Mouse (Mus musculus): ENCODE data around the gene Angptl4. TPM values are rescaled to one million over a fixed set of nuclear protein-coding genes. Genes with fewer than 3 reads are reported as not detected.

Gene Angptl4
- polyA plus RNA-seq, 1 experiment: 19.2 TPM

GRCm38 (mm10) chr17:33773871-33774572 lies 7.6 kb downstream of the Angptl4 start:
- 78% methylated on average over 6 of the region's 6 CpGs for WGBS
- Histone ChIP-seq H3K36me3 (ENCODE audit: control insufficient read depth, insufficient read depth, low read length) (peaks cover 5% of the 10 kb centered on the region; the same call in 1 of the 2 replicates), H3K4me1 (ENCODE audit: control insufficient read depth, insufficient read depth, low read length) (peaks cover 30% of the 10 kb centered on the region), H3K27me3 (replicated peaks; ENCODE audit: control insufficient read depth, insufficient read depth, low read length) (no peaks in the 10 kb centered on the region), H3K27ac (ENCODE audit: insufficient read depth, low read depth, low read length) (peak overlapping the region; percentile 92), H3K4me3 (ENCODE audit: insufficient read depth, low read depth, low read length) (no peak overlapping the region)
- DNase-seq: peak; percentile 79
- no peak for TF ChIP-seq POLR2A (IDR thresholded peaks at IDR 0.05; ENCODE audit: low read depth, low read length)
- no peak for TF ChIP-seq CTCF (conservative IDR thresholded peaks at IDR 0.05; ENCODE audit: insufficient read depth, insufficient read length, low read depth, low read length)

GRCm38 (mm10) chr17:33773426-33773825 lies 8.2 kb downstream of the Angptl4 start:
- TF ChIP-seq POLR2A (IDR thresholded peaks at IDR 0.05; ENCODE audit: low read depth, low read length): no peak
- TF ChIP-seq CTCF (conservative IDR thresholded peaks at IDR 0.05; ENCODE audit: insufficient read depth, insufficient read length, low read depth, low read length): no peak
- peak; percentile 74 for DNase-seq
- no peak overlapping the region for H3K4me3 ChIP-seq (ENCODE audit: insufficient read depth, low read depth, low read length)
- peak overlapping the region; percentile 92 for H3K27ac ChIP-seq (ENCODE audit: insufficient read depth, low read depth, low read length)
- H3K27me3 ChIP-seq (replicated peaks; ENCODE audit: control insufficient read depth, insufficient read depth, low read length): no peaks in the 10 kb centered on the region
- H3K4me1 ChIP-seq (ENCODE audit: control insufficient read depth, insufficient read depth, low read length): peaks cover 24% of the 10 kb centered on the region
- H3K36me3 ChIP-seq (ENCODE audit: control insufficient read depth, insufficient read depth, low read length): peaks cover 5% of the 10 kb centered on the region; the same call in 1 of the 2 replicates
- WGBS: 40% methylated on average over 6 of the region's 6 CpGs

GRCm38 (mm10) chr17:33771617-33772016 lies 10.0 kb downstream of the Angptl4 start:
- Histone ChIP-seq H3K4me3 (ENCODE audit: insufficient read depth, low read depth, low read length) (no peak overlapping the region), H3K27me3 (replicated peaks; ENCODE audit: control insufficient read depth, insufficient read depth, low read length) (no peaks in the 10 kb centered on the region), H3K27ac (ENCODE audit: insufficient read depth, low read depth, low read length) (no peak overlapping the region), H3K4me1 (ENCODE audit: control insufficient read depth, insufficient read depth, low read length) (peaks cover 21% of the 10 kb centered on the region; the same call in 1 of the 2 replicates), H3K36me3 (ENCODE audit: control insufficient read depth, insufficient read depth, low read length) (no peaks in the 10 kb centered on the region; the same call in 1 of the 2 replicates)
- TF ChIP-seq POLR2A (IDR thresholded peaks at IDR 0.05; ENCODE audit: low read depth, low read length): no peak
- no peak for TF ChIP-seq CTCF (conservative IDR thresholded peaks at IDR 0.05; ENCODE audit: insufficient read depth, insufficient read length, low read depth, low read length)
- WGBS: 96% methylated on average over 4 of the region's 4 CpGs
- DNase-seq: no peak

DNA sequence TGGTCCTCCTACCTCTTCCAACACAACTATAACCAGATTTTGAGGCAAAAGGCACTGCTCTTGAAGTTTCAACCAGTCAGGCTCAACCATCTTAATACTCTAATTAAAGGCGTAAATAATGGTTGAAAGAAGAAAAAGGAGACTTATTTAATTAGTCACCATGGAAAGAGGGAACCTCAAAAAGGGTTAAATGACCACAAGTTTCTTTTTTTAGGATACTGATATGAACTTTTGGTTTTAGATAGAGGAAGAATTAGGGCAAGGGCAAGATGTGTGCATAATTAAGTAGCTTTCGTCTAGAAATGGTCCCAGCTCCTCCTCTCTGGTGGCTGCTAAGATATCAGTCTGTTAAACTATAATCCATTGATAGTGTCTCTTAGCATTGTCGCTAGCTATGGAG lies 15.2 kb downstream of the Angptl4 start:
- DNase-seq: no peak
- WGBS: 51% methylated on average over 3 of the region's 3 CpGs
- Histone ChIP-seq H3K4me3 (ENCODE audit: insufficient read depth, low read depth, low read length) (no peak overlapping the region), H3K4me1 (ENCODE audit: control insufficient read depth, insufficient read depth, low read length) (no peaks in the 10 kb centered on the region), H3K27me3 (replicated peaks; ENCODE audit: control insufficient read depth, insufficient read depth, low read length) (no peaks in the 10 kb centered on the region), H3K27ac (ENCODE audit: insufficient read depth, low read depth, low read length) (no peak overlapping the region), H3K36me3 (ENCODE audit: control insufficient read depth, insufficient read depth, low read length) (no peaks in the 10 kb centered on the region)
- no peak for TF ChIP-seq CTCF (conservative IDR thresholded peaks at IDR 0.05; ENCODE audit: insufficient read depth, insufficient read length, low read depth, low read length)
- no peak for TF ChIP-seq POLR2A (IDR thresholded peaks at IDR 0.05; ENCODE audit: low read depth, low read length)

DNA sequence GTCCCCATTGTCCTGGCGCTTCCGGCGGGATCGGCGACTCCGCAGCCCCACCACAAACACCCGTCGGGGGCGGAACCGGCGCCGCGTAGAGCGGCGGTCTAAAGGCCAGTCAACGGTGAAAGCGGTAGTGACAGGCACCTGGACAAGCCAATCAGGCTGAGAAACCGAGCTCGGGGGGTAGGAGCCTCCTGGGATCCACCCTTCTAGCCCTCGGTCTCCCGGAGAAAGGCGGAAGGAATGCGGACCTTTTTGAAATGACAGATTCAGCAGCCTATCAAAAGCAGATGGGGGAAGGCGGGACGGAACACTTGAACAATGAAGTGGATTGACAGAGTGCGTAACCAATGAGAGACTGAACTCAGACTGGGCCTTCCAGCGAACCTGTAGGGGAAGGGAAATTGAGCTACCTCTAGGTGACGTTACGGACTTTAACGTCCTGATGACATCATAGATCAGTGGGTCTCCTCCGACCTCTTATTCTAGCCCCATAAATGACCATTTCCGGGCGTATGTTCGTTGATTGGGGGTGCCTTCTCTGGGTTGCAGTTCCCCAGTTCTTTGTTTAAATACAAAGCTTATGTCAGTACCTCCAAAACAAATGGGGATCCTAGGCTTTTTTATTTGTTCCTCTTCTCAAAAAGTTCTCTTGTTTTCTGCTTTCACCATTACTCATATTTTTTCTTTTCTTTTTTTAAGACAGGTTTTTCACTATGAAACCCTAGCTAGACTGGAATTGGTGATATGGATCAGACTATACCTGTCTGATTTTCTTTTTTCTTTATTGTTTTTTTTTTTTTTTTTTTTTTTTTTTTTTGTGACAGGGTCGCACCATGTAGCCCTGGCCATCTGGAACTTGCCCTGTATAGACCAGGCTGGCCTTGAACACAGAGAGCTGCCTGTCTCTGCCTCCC lies 21.1 kb downstream of the Angptl4 start, which contains the start of gene Rab11b:
TSS of gene Rab11b (minus strand) at position 276 of the 911 bp plus-strand sequence.
- peak within 1 kb of the TSS; percentile 98 for H3K27ac ChIP-seq (ENCODE audit: insufficient read depth, low read depth, low read length)
- no peaks in the 10 kb centered on the region for H3K27me3 ChIP-seq (replicated peaks; ENCODE audit: control insufficient read depth, insufficient read depth, low read length)
- H3K36me3 ChIP-seq (ENCODE audit: control insufficient read depth, insufficient read depth, low read length): no peaks in the 10 kb centered on the region
- H3K4me1 ChIP-seq (ENCODE audit: control insufficient read depth, insufficient read depth, low read length): peaks cover 34% of the 10 kb centered on the region
- peak within 1 kb of the TSS; percentile 76 for H3K4me3 ChIP-seq (ENCODE audit: insufficient read depth, low read depth, low read length)
- WGBS: 2% methylated on average over 35 of the region's 35 CpGs
- TF ChIP-seq CTCF (conservative IDR thresholded peaks at IDR 0.05; ENCODE audit: insufficient read depth, insufficient read length, low read depth, low read length) (no peak), POLR2A (IDR thresholded peaks at IDR 0.05; ENCODE audit: low read depth, low read length) (no peak)
- peak; percentile 100 for DNase-seq

- Histone ChIP-seq H3K27ac (ENCODE audit: insufficient read depth, low read depth, low read length) (peak overlapping the region; percentile 98), H3K4me1 (ENCODE audit: control insufficient read depth, insufficient read depth, low read length) (peaks cover 39% of the 10 kb centered on the region), H3K36me3 (ENCODE audit: control insufficient read depth, insufficient read depth, low read length) (no peaks in the 10 kb centered on the region), H3K4me3 (ENCODE audit: insufficient read depth, low read depth, low read length) (peak overlapping the region; percentile 76), H3K27me3 (replicated peaks; ENCODE audit: control insufficient read depth, insufficient read depth, low read length) (no peaks in the 10 kb centered on the region)
- TF ChIP-seq POLR2A (IDR thresholded peaks at IDR 0.05; ENCODE audit: low read depth, low read length) (peak; percentile 30), CTCF (conservative IDR thresholded peaks at IDR 0.05; ENCODE audit: insufficient read depth, insufficient read length, low read depth, low read length) (no peak)
- DNase-seq: peak; percentile 97
- WGBS: under 1% methylated on average over 38 of the region's 38 CpGs
These were observed 21.8 kb downstream of the Angptl4 start for GRCm38 (mm10) chr17:33759767-33760254.

Data from kidney, adult 2 months (tissue).